Mouse (Mus musculus): ENCODE data around the gene Esrrg.
A peak's percentile ranks its signal among the peaks of the same experiment; 100 is the strongest.

Gene Esrrg

DNA sequence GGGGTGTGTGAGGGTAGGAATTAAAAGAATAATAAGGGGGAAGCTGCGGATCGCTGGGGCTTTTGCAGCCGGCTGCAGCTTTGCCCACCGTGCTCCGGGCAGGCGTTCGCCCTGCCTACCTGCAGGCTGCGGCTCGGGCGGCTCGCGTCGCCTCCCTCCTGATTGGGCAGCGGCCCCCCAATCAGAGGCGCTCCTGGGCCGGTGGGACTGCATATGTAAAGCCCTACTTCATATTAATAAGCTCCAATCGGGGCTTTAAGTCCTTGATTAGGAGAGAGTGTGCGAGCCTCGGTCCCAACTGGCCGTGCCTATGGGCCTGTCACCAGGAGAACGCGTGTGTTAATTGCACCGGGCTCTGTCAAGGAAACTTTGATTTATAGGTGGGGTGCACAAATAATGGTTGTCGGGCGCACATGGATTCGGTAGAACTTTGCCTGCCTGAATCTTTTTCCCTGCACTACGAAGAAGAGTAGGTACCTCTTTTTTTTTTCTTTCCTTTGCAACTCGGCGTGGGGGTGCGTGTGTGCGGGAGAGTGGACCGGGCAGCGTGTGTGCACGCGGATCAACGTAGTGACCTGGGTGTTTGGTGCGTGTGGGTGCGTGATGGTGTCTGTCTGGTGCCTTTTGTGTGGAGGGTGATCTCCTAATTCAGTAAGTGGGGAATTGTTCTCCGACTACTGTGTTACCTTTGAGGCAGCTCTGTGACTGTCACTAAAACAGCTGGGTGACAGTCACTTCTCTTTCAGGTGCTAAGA is 389.2 kb downstream of the Esrrg start:
- Histone ChIP-seq H3K27me3 (ENCODE audit: insufficient read depth, low read length) (peaks cover 14% of the 10 kb centered on the region), H3K36me3 (ENCODE audit: insufficient read depth, low read length) (no peaks in the 10 kb centered on the region), H3K4me3 (replicated peaks; ENCODE audit: low read length) (peak overlapping the region; percentile 72), H3K4me1 (replicated peaks; ENCODE audit: low read depth, low read length) (peaks cover 3% of the 10 kb centered on the region; the same call in 1 of the 2 replicates), H3K9me3 (ENCODE audit: low read length) (no peaks in the 10 kb centered on the region)
- TF ChIP-seq CTCF (conservative IDR thresholded peaks at IDR 0.05; ENCODE audit: low read length) = no peak
- TF ChIP-seq NANOG (IDR thresholded peaks at IDR 0.05; ENCODE audit: borderline replicate concordance, low read length) = no peak
- TF ChIP-seq POU5F1 (IDR thresholded peaks at IDR 0.05; ENCODE audit: borderline replicate concordance, low read length) = no peak

DNA sequence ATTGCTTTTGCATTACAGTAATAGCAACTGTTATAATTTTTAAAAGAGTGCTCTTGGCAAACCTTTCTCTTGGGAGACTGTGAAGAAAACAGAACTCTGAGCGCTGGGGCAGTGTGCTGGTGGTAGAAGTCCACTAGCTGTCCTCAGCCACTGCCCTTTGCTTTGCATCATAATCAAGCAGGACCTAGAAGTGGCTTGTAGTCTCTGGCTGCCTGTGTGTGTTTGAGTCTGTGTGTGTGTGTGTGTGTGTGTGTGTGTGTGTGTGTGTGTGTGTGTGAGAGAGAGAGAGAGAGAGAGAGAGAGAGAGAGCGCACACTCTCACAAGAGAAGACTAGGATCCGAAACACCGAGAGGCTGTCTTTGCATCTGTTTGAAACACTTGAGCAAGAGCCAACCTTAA is 390.5 kb downstream of the Esrrg start:
- Histone ChIP-seq H3K36me3 (ENCODE audit: insufficient read depth, low read length) (no peaks in the 10 kb centered on the region), H3K4me3 (replicated peaks; ENCODE audit: low read length) (no peak overlapping the region), H3K4me1 (replicated peaks; ENCODE audit: low read depth, low read length) (peaks cover 3% of the 10 kb centered on the region; the same call in 1 of the 2 replicates), H3K27me3 (ENCODE audit: insufficient read depth, low read length) (peaks cover 14% of the 10 kb centered on the region), H3K9me3 (ENCODE audit: low read length) (no peaks in the 10 kb centered on the region)
- TF ChIP-seq NANOG (IDR thresholded peaks at IDR 0.05; ENCODE audit: borderline replicate concordance, low read length) = no peak
- TF ChIP-seq POU5F1 (IDR thresholded peaks at IDR 0.05; ENCODE audit: borderline replicate concordance, low read length) = no peak
- no peak for TF ChIP-seq CTCF (conservative IDR thresholded peaks at IDR 0.05; ENCODE audit: low read length)

DNA sequence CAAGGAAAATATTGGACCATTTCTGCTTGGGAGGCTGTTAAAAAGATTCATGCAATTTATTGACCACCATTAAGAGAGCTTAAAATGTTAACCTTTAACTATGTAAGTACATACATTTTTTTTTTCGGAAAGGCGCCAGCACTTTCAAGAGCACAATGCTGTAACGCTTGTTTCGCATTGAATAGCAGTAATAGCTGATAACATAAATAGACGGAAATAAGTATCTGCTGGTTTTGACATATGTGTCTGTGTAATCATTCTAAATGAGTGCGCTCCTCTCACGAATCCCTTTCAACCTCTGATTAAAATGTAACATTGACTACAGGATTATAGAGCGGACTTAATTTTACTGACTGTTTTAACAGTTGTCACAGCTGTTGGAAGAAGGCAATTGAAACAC is 391.6 kb downstream of the Esrrg start:
- TF ChIP-seq POU5F1 (IDR thresholded peaks at IDR 0.05; ENCODE audit: borderline replicate concordance, low read length) = no peak
- no peak for TF ChIP-seq NANOG (IDR thresholded peaks at IDR 0.05; ENCODE audit: borderline replicate concordance, low read length)
- TF ChIP-seq CTCF (conservative IDR thresholded peaks at IDR 0.05; ENCODE audit: low read length) = no peak
- H3K36me3 ChIP-seq (ENCODE audit: insufficient read depth, low read length) = no peaks in the 10 kb centered on the region
- peaks cover 14% of the 10 kb centered on the region for H3K27me3 ChIP-seq (ENCODE audit: insufficient read depth, low read length)
- no peak overlapping the region for H3K4me3 ChIP-seq (replicated peaks; ENCODE audit: low read length)
- H3K4me1 ChIP-seq (replicated peaks; ENCODE audit: low read depth, low read length) = peaks cover 3% of the 10 kb centered on the region; the same call in 1 of the 2 replicates
- no peaks in the 10 kb centered on the region for H3K9me3 ChIP-seq (ENCODE audit: low read length)

DNA sequence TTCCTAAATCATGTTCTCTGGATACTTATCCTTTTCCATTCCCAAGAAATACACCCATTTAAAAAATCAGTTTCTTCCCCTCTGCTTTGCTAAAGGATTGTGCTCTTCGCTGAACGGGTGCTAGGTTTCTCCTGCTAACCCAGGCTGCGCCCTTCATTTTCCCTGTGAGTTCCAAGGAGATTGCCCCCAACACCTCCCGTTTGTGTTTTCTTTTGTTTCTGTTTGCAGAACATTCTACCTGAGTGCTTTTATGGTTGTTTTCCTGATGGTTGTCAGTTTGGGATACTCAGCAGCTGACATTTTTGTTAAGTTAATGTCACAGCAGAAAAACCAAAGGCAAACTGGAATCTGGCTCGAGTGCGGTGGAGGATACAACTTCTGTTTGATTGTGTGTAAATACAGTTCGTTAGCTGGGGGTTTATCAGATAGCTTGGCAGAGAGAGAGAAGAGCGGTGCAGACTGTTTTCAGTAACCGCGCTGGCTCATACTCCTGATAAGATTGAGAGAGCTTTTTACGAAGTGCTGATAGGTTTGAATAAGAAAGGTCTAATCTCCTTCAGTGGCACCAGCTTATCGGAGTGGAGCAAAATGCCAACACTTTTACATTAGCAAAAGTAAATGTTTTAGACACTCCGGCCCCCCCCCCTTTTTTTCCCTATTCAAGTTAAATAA is 398.4 kb downstream of the Esrrg start:
- no peaks in the 10 kb centered on the region for H3K4me1 ChIP-seq (replicated peaks; ENCODE audit: low read depth, low read length)
- H3K9me3 ChIP-seq (ENCODE audit: low read length) = no peaks in the 10 kb centered on the region
- peaks cover 2% of the 10 kb centered on the region for H3K27me3 ChIP-seq (ENCODE audit: insufficient read depth, low read length)
- no peak overlapping the region for H3K4me3 ChIP-seq (replicated peaks; ENCODE audit: low read length)
- no peaks in the 10 kb centered on the region for H3K36me3 ChIP-seq (ENCODE audit: insufficient read depth, low read length)
- no peak for TF ChIP-seq CTCF (conservative IDR thresholded peaks at IDR 0.05; ENCODE audit: low read length)
- TF ChIP-seq NANOG (IDR thresholded peaks at IDR 0.05; ENCODE audit: borderline replicate concordance, low read length) = no peak
- no peak for TF ChIP-seq POU5F1 (IDR thresholded peaks at IDR 0.05; ENCODE audit: borderline replicate concordance, low read length)

DNA sequence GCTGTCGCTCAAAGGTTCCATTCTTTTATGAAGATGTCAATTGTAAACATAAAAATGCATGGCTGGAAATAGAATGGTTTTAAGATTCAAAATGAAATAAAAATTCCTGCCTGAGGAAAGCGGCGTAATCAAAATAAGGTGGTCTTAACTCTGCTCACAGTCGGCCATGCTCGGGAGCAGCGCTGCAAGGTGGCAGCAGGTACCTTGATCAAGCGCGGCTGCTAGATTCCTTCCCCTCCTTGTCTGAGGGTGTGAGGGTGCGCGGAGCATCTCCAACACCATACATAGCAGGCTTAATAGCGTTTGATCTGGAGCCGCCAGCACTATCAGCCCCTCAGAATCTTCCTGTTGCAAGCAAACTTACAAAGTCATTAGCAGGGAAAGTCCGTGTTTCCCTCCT is 399.9 kb downstream of the Esrrg start:
- no peak overlapping the region for H3K4me3 ChIP-seq (replicated peaks; ENCODE audit: low read length)
- no peaks in the 10 kb centered on the region for H3K9me3 ChIP-seq (ENCODE audit: low read length)
- TF ChIP-seq POU5F1 (IDR thresholded peaks at IDR 0.05; ENCODE audit: borderline replicate concordance, low read length) = no peak
- no peak for TF ChIP-seq NANOG (IDR thresholded peaks at IDR 0.05; ENCODE audit: borderline replicate concordance, low read length)
- no peak for TF ChIP-seq CTCF (conservative IDR thresholded peaks at IDR 0.05; ENCODE audit: low read length)
- no peaks in the 10 kb centered on the region for H3K36me3 ChIP-seq (ENCODE audit: insufficient read depth, low read length)
- H3K4me1 ChIP-seq (replicated peaks; ENCODE audit: low read depth, low read length) = no peaks in the 10 kb centered on the region
- H3K27me3 ChIP-seq (ENCODE audit: insufficient read depth, low read length) = peaks cover 2% of the 10 kb centered on the region

DNA sequence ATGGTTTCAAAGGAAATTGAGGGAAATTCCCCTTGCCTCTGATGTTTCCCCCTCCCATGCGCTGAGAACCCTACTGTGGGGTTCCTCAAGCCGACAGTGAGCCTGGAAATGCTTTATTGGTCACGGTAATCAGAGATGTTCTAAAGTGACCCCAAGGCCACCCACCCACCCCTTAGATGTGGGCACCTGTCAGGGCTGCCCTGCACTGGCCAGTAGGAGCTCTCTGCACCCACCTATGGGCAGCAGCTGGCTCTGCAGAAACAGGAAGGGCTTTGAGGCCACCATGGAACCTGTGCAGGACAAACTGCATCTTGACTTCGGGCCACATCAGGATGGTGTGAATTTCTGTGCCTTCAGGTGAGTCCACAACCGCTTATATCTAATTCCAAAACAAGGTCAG is 401.3 kb downstream of the Esrrg start:
- TF ChIP-seq CTCF (conservative IDR thresholded peaks at IDR 0.05; ENCODE audit: low read length) (no peak), NANOG (IDR thresholded peaks at IDR 0.05; ENCODE audit: borderline replicate concordance, low read length) (no peak), POU5F1 (IDR thresholded peaks at IDR 0.05; ENCODE audit: borderline replicate concordance, low read length) (no peak)
- peaks cover 2% of the 10 kb centered on the region; the same call in 1 of the 2 replicates for H3K27me3 ChIP-seq (ENCODE audit: insufficient read depth, low read length)
- no peaks in the 10 kb centered on the region for H3K36me3 ChIP-seq (ENCODE audit: insufficient read depth, low read length)
- no peaks in the 10 kb centered on the region for H3K4me1 ChIP-seq (replicated peaks; ENCODE audit: low read depth, low read length)
- no peak overlapping the region for H3K4me3 ChIP-seq (replicated peaks; ENCODE audit: low read length)
- no peaks in the 10 kb centered on the region for H3K9me3 ChIP-seq (ENCODE audit: low read length)

DNA sequence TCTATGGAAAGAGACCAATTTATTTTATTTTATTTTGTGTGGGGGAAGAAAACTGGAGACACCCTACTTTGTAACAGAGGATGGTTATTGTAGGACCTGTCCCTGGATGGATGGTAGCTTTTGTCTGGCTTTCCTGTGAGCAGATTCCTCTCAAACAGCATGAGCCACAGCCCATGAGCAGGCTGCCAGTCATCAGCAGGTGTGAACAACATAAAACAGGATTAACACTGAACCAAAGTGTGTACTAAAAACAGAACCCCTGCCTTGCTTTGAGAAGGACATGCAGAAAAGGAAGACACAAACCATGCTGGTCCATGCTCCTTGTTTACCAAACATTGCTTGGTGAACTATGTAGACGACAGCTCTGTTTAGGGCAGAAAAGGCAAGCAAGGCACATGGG is 402.3 kb downstream of the Esrrg start:
- Histone ChIP-seq H3K4me1 (replicated peaks; ENCODE audit: low read depth, low read length) (no peaks in the 10 kb centered on the region), H3K9me3 (ENCODE audit: low read length) (no peaks in the 10 kb centered on the region), H3K27me3 (ENCODE audit: insufficient read depth, low read length) (peaks cover 2% of the 10 kb centered on the region; the same call in 1 of the 2 replicates), H3K36me3 (ENCODE audit: insufficient read depth, low read length) (no peaks in the 10 kb centered on the region), H3K4me3 (replicated peaks; ENCODE audit: low read length) (no peak overlapping the region)
- no peak for TF ChIP-seq POU5F1 (IDR thresholded peaks at IDR 0.05; ENCODE audit: borderline replicate concordance, low read length)
- no peak for TF ChIP-seq CTCF (conservative IDR thresholded peaks at IDR 0.05; ENCODE audit: low read length)
- TF ChIP-seq NANOG (IDR thresholded peaks at IDR 0.05; ENCODE audit: borderline replicate concordance, low read length) = no peak

DNA sequence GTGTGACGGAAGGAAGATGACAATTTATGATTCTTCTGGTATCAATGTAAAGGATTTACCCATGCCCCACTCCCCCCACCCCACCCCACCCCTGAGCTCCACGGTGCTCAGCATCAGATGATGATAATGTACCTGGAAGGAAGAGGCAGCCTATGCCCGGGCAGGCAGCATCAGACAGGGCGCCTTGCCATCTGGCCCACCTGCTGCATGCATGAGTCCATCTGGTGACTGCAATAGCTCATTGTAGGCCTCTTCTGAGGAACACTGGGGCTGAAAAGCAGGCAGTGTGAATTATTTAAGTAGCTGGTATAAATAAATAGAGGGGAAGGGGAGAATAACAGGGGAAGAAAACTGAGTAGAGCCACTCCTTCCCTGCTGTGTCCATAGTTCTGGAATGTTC is 405.8 kb downstream of the Esrrg start:
- H3K36me3 ChIP-seq (ENCODE audit: insufficient read depth, low read length) = no peaks in the 10 kb centered on the region
- no peaks in the 10 kb centered on the region for H3K9me3 ChIP-seq (ENCODE audit: low read length)
- TF ChIP-seq POU5F1 (IDR thresholded peaks at IDR 0.05; ENCODE audit: borderline replicate concordance, low read length) (no peak), CTCF (conservative IDR thresholded peaks at IDR 0.05; ENCODE audit: low read length) (no peak), NANOG (IDR thresholded peaks at IDR 0.05; ENCODE audit: borderline replicate concordance, low read length) (no peak)
- no peaks in the 10 kb centered on the region for H3K27me3 ChIP-seq (ENCODE audit: insufficient read depth, low read length)
- no peaks in the 10 kb centered on the region for H3K4me1 ChIP-seq (replicated peaks; ENCODE audit: low read depth, low read length)
- H3K4me3 ChIP-seq (replicated peaks; ENCODE audit: low read length) = no peak overlapping the region

Data from E14TG2a.4 (cell line).